Mouse (Mus musculus) CH12.LX (cell line): ENCODE data around the gene Dido1. TPM values are rescaled to one million over a fixed set of nuclear protein-coding genes. Genes with fewer than 3 reads are reported as not detected.

Experiments used
- DNase-seq: peaks from one replicate; pipeline ENCODE4 v3.0.0-alpha.2; 2013; ENCODE audit errors: extremely low read depth
- H3K27ac ChIP-seq: 2 replicates; pipeline ENCODE4 v1.5.1; 2012; ENCODE audit warnings: low read depth, mild to moderate bottlenecking, control low read depth, moderate library complexity; ENCODE audit not compliant: insufficient read depth
- H3K27me3 ChIP-seq: replicated peaks from 2 replicates; pipeline ENCODE3; 2012; ENCODE audit warnings: inconsistent platforms
- H3K36me3 ChIP-seq, 2 experiments: replicated peaks in 1 of 2; 2 replicates each; pipeline versions ENCODE3 to v1.6.1; 2012; ENCODE audit warnings: inconsistent platforms in 1 of 2, low read length in 1 of 2, mild to moderate bottlenecking in 1 of 2, mixed read lengths in 1 of 2, moderate library complexity in 1 of 2; ENCODE audit not compliant: control insufficient read depth in 1 of 2, insufficient read depth in 1 of 2
- H3K4me1 ChIP-seq, 2 experiments: 2 replicates each; pipeline ENCODE4 v1.6.1; 2012; ENCODE audit warnings: inconsistent platforms in 1 of 2, moderate library complexity in 1 of 2; ENCODE audit not compliant: insufficient read depth in 2 of 2, control insufficient read depth in 1 of 2
- H3K4me2 ChIP-seq: 2 replicates; pipeline ENCODE4 v1.6.1; 2012; ENCODE audit warnings: low read depth, mild to moderate bottlenecking, control low read depth; ENCODE audit not compliant: poor library complexity, insufficient read depth, severe bottlenecking
- H3K4me3 ChIP-seq, 3 experiments: fragments of 150-350 bp in 1 of 3; sonication (generic) in 1 of 3; replicated peaks in 1 of 3; 2 replicates each; pipeline versions ENCODE3 to v1.5.1; 2011 to 2012; ENCODE audit warnings: low read depth in 2 of 3, low read length in 2 of 3, mild to moderate bottlenecking in 2 of 3, moderate library complexity in 2 of 3, control low read depth in 1 of 3, improper control_type of control experiment in 1 of 3, inconsistent platforms in 1 of 3, mixed read lengths in 1 of 3; ENCODE audit not compliant: poor library complexity in 1 of 3
- H3K79me2 ChIP-seq: replicated peaks from 2 replicates; pipeline ENCODE4 v1.6.1; 2012; ENCODE audit warnings: mild to moderate bottlenecking, moderate library complexity; ENCODE audit not compliant: control insufficient read depth, poor library complexity, insufficient read depth, severe bottlenecking; ENCODE audit errors: extremely low read depth
- H3K9ac ChIP-seq: 2 replicates; pipeline ENCODE4 v1.6.1; 2012; ENCODE audit warnings: low read depth, mild to moderate bottlenecking, control low read depth, moderate library complexity; ENCODE audit not compliant: insufficient read depth
- H3K9me3 ChIP-seq: replicated peaks from 2 replicates; pipeline ENCODE3; 2012; ENCODE audit warnings: low read length, inconsistent platforms, mixed read lengths
- CHD2 ChIP-seq: IDR thresholded peaks from 2 replicates; pipeline ENCODE4 v1.6.1; 2011; ENCODE audit warnings: low read length, improper control_type of control experiment
- CTCF ChIP-seq, 2 experiments: IDR thresholded peaks in 1 of 2; conservative IDR thresholded peaks in 1 of 2; 2 replicates each; pipeline ENCODE4 v1.5.1; 2011 to 2012; ENCODE audit warnings: low read depth in 2 of 2, low read length in 2 of 2, improper control_type of control experiment in 1 of 2, inconsistent platforms in 1 of 2, mild to moderate bottlenecking in 1 of 2, moderate library complexity in 1 of 2
- E2F4 ChIP-seq: IDR thresholded peaks from 2 replicates; pipeline ENCODE4 v1.6.1; 2011; ENCODE audit warnings: low read depth, low read length, improper control_type of control experiment; ENCODE audit not compliant: insufficient replicate concordance
- ELF1 ChIP-seq: IDR thresholded peaks from 2 replicates; pipeline ENCODE4 v1.6.1; 2014; ENCODE audit warnings: low read depth, mild to moderate bottlenecking, inconsistent platforms, low read length, improper control_type of control experiment
- EP300 ChIP-seq: IDR thresholded peaks from 2 replicates; pipeline ENCODE4 v1.6.1; 2011; ENCODE audit warnings: low read length, improper control_type of control experiment
- ETS1 ChIP-seq: conservative IDR thresholded peaks from 2 replicates; pipeline ENCODE4 v1.6.1; 2012; ENCODE audit warnings: low read depth, mild to moderate bottlenecking, inconsistent platforms, low read length, improper control_type of control experiment, moderate library complexity
- GABPA ChIP-seq: IDR thresholded peaks from 2 replicates; pipeline ENCODE4 v1.6.1; 2012; ENCODE audit warnings: low read depth, low read length, improper control_type of control experiment, inconsistent platforms; ENCODE audit not compliant: insufficient replicate concordance
- HCFC1 ChIP-seq: IDR thresholded peaks from 2 replicates; pipeline ENCODE4 v1.6.1; 2012; ENCODE audit warnings: low read depth, mild to moderate bottlenecking, inconsistent platforms, low read length, improper control_type of control experiment
- IRF4 ChIP-seq: IDR thresholded peaks from 2 replicates; pipeline ENCODE4 v1.6.1; 2014; ENCODE audit warnings: low read depth, mild to moderate bottlenecking, inconsistent platforms, low read length, improper control_type of control experiment
- JUN ChIP-seq: IDR thresholded peaks from 2 replicates; pipeline ENCODE4 v1.6.1; 2011; ENCODE audit warnings: low read depth, mild to moderate bottlenecking, low read length, improper control_type of control experiment, moderate library complexity; ENCODE audit not compliant: insufficient read depth
- MAX ChIP-seq: IDR thresholded peaks from 2 replicates; pipeline ENCODE4 v1.6.1; 2011; ENCODE audit warnings: low read length, improper control_type of control experiment
- MYC ChIP-seq: IDR thresholded peaks from 2 replicates; pipeline ENCODE4 v1.6.1; 2011; ENCODE audit warnings: low read depth, mild to moderate bottlenecking, improper control_type of control experiment, low read length
- NELFE ChIP-seq: IDR thresholded peaks from 2 replicates; pipeline ENCODE4 v1.6.1; 2011; ENCODE audit warnings: low read depth, low read length, improper control_type of control experiment
- NRF1 ChIP-seq: IDR thresholded peaks from 2 replicates; pipeline ENCODE4 v1.6.1; 2014; ENCODE audit warnings: low read depth, mild to moderate bottlenecking, inconsistent platforms, low read length, improper control_type of control experiment, moderate library complexity
- PAX5 ChIP-seq: IDR thresholded peaks from 2 replicates; pipeline ENCODE4 v1.6.1; 2012; ENCODE audit warnings: low read length, inconsistent platforms, mixed read lengths
- POLR2AphosphoS2 ChIP-seq: IDR thresholded peaks from 2 replicates; pipeline ENCODE4 v1.6.1; 2011; ENCODE audit warnings: low read depth, low read length, improper control_type of control experiment
- RAD21 ChIP-seq: IDR thresholded peaks from 2 replicates; pipeline ENCODE4 v1.6.1; 2011; ENCODE audit warnings: low read depth, mild to moderate bottlenecking, low read length, improper control_type of control experiment, moderate library complexity
- SMC3 ChIP-seq: IDR thresholded peaks from 2 replicates; pipeline ENCODE4 v1.6.1; 2011; ENCODE audit warnings: low read depth, low read length, improper control_type of control experiment
- TBP ChIP-seq: conservative IDR thresholded peaks from 2 replicates; pipeline ENCODE4 v1.6.1; 2011; ENCODE audit warnings: low read depth, low read length, improper control_type of control experiment
- ZC3H11A ChIP-seq: IDR thresholded peaks from 2 replicates; pipeline ENCODE4 v1.6.1; 2012; ENCODE audit warnings: low read depth, mild to moderate bottlenecking, inconsistent platforms, low read length, improper control_type of control experiment
- ZKSCAN1 ChIP-seq: IDR thresholded peaks from 2 replicates; pipeline ENCODE4 v1.6.1; 2012; ENCODE audit warnings: low read depth, inconsistent platforms, low read length, improper control_type of control experiment, borderline replicate concordance
- ZMIZ1 ChIP-seq: IDR thresholded peaks from 2 replicates; pipeline ENCODE4 v1.6.1; 2012; ENCODE audit warnings: low read depth, mild to moderate bottlenecking, inconsistent platforms, low read length, improper control_type of control experiment
- ZNF384 ChIP-seq: IDR thresholded peaks from 2 replicates; pipeline ENCODE4 v1.6.1; 2012; ENCODE audit warnings: low read depth, low read length, improper control_type of control experiment, inconsistent platforms
- dilution Hi-C: fragments of 300-500 bp; cut with MboI; formaldehyde crosslinking; loops from 2 replicates; pipeline ENCODE4 v1.14.3; 2020; ENCODE audit warnings: low sequenced_read_pairs; ENCODE audit not compliant: extremely low pct_unique_long_range_greater_than_20kb, extremely low pct_ligation_motif_present
- in situ Hi-C: fragments of 300-500 bp; cut with MboI; formaldehyde crosslinking; loops from 3 replicates; pipeline ENCODE4 v1.14.3; 2019; ENCODE audit warnings: low sequenced_read_pairs, low pct_ligation_motif_present, low pct_unique_long_range_greater_than_20kb, mixed read lengths
- polyA plus RNA-seq: library from polyadenylated mRNA; unstranded; fragments of >175 nt; gene quantifications from 2 replicates; pipeline ENCODE4 v1.2.1, GENCODE M21; 2012; ENCODE audit warnings: low read depth; ENCODE audit not compliant: insufficient read length
- total RNA-seq, 2 experiments: library from RNA; depleted of rRNA; stranded (reverse); fragments of 300-350 nt in 1 of 2; fragments of >200 nt in 1 of 2; gene quantifications; 2 replicates each; pipeline ENCODE4 v1.2.3; 2012 to 2014

The Dido1 gene
- total and polyA plus RNA-seq, 3 experiments = 16.4 to 25.0 (median 24.9) TPM

DNA sequence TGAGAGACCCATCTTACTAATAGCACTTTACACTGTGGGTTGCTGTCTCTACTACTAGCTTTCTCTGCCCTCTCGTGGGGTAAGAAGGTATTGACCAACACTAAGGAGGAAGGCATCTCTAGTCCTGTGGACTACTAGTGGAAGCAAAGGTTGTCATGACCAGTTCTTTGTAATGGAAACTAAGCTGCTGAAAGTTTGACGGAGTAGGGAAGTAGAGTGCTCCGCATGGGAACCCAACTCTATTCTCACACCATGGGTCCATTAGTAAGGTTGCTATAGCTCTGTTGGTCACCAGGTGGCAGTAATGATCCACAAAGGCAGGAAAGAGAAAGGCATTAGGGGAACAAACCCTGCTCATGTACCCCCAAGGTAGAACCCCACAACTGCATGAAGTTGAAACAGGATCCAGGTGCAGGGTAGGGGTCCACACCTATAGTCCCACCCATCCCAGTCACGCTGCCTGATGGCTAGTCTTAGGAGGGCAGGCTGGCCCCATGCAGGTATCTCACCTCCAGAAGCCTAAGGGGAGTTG is 31.1 kb downstream of the Dido1 start:
- DNase-seq = peak; percentile 72
- Histone ChIP-seq H3K9me3 (no peaks in the 10 kb centered on the region), H3K9ac (no peak overlapping the region), H3K4me3 (no peak overlapping the region), H3K79me2 (0 out of 2 replicates have a peak, but pooled peaks cover 3% of the 10 kb centered on the region), H3K36me3 (peaks cover 41 to 82% of the 10 kb centered on the region in 2 experiments), H3K4me2 (no peak overlapping the region), H3K27ac (no peak overlapping the region), H3K27me3 (no peaks in the 10 kb centered on the region)
- dilution Hi-C loops (no loop called here), in situ Hi-C loops (no loop called here)
- TF ChIP-seq SMC3 (peak; percentile 84), ZNF384 (no peak), CTCF (conservative IDR thresholded peaks at IDR 0.05 in 1 of 2, IDR thresholded peaks at IDR 0.05 in 1 of 2; ENCODE audit: low read depth in 2 of 2, low read length in 2 of 2) (peak; percentile 81 to 91), ELF1 (0 out of 2 replicates have a peak, but pooled peaks have one; percentile 19), MYC (peak; percentile 31; the same call in 1 of the 2 replicates), IRF4 (peak; percentile 32; the same call in 1 of the 2 replicates), NRF1 (no peak), TBP (no peak), ZMIZ1 (no peak), HCFC1 (no peak), POLR2AphosphoS2 (peak; percentile 66), GABPA (no peak), E2F4 (no peak), NELFE (peak; percentile 37; the same call in 1 of the 2 replicates), MAX (0 out of 2 replicates have a peak, but pooled peaks have one; percentile 15), RAD21 (peak; percentile 71), ETS1 (no peak)
- TF ChIP-seq, all 38 proteins: peak for 9
- H3K4me1 ChIP-seq = peaks cover 0 to 3% of the 10 kb centered on the region in 2 experiments; a peak in 1 of 4 replicates

DNA sequence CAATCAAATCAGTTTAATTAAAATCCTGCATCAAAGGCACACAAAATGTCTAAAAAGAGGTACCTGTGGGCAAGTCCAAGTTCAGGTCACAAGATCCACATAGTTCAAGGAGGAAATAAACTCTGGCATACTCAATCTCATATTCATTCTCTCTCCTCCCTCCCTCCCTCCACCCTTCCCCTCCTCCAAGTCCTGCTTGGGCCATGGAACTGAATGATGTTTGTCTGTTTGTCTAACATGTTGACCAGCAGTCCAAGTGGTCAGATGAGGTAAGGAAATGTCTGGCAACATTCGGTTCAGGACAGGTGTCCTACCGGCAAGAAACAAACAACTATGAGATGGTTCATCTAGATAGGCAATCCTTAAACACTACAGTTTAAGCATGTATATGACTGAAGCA is 33.1 kb downstream of the Dido1 start:
- Histone ChIP-seq H3K36me3 (peaks cover 38 to 82% of the 10 kb centered on the region in 2 experiments), H3K27me3 (no peaks in the 10 kb centered on the region), H3K9me3 (no peaks in the 10 kb centered on the region), H3K4me2 (no peak overlapping the region), H3K4me1 (peaks cover 0 to 3% of the 10 kb centered on the region in 2 experiments; a peak in 1 of 4 replicates), H3K79me2 (0 out of 2 replicates have a peak, but pooled peaks cover 3% of the 10 kb centered on the region), H3K9ac (no peak overlapping the region), H3K4me3 (no peak overlapping the region), H3K27ac (no peak overlapping the region)
- DNase-seq = no peak
- dilution Hi-C loops = no loop called here
- TF ChIP-seq PAX5 = no peak
- no peak for TF ChIP-seq E2F4
- TF ChIP-seq MAX = no peak
- no peak for TF ChIP-seq TBP
- TF ChIP-seq ZNF384 = no peak
- no peak for TF ChIP-seq ZKSCAN1
- no peak for TF ChIP-seq JUN
- TF ChIP-seq EP300 = no peak
- no peak for TF ChIP-seq RAD21
- no peak for TF ChIP-seq CHD2
- no peak for TF ChIP-seq ZC3H11A
- TF ChIP-seq SMC3 = no peak
- no peak for TF ChIP-seq HCFC1
- in situ Hi-C loops = no loop called here
